Comparison of ENCODE assay signal across 26 mouse cellular contexts in the genomic region with DNA sequence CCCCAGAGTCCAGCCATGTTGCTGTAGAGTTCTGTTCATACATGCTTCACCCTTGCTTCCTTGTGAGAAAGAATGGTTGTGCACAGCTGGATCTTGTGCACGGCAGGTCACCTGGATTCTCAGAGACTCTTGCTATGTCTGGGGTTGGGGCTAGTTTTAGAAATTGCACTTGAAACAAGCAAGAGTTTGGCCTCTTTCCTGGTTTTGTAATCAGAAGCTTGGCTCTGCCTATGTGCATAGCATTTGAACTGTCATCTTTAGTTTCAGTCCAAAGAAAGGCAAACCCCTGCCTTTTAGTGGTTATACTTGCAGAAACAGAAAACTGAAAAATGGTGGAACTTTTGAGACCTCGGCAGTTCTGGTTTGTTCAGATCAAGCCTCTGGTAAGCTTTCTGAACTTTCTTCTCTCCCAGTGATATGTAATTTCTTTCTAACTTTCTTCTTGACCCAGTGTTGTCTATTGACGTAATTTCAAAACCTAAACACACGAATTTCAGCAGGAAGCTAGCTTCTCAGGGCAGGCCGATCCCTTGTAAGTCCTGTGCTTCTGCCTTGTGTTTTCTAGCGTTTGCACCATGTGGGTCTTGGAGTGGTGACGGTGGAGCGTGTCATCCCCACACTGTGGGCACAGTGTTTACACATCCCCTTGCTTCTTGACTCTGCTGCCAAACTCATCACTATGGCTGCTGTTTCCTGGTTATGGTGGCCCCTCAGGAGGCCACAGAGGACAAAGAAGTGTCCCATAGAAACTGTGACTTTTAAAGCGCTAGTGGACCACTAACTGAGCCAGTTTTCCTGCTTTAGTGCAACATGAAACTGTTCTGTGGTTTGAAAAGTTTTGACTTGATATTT. TPM values are rescaled to one million over a fixed set of nuclear protein-coding genes. Genes with fewer than 3 reads are reported as not detected.
DNase-seq lines count a peak whose midpoint lies in the region; ATAC-seq and TF ChIP-seq lines count a peak whose summit lies in the region.
"Had no signal": no experiment of that assay in that cellular context is flagged by ENCODE, and none has a peak within 500 bp of the region (broad histone marks: within the 10 kb centered on the region; RNA-seq: fewer than 3 reads in every experiment).

No protein-coding gene starts in this region.

- in situ Hi-C loops in CH12.LX (cut with MboI; ENCODE audit: low pct_ligation_motif_present, low pct_unique_long_range_greater_than_20kb, low sequenced_read_pairs): no loop called here

- dilution Hi-C loops in CH12.LX (cut with MboI; ENCODE audit: extremely low pct_ligation_motif_present, extremely low pct_unique_long_range_greater_than_20kb, low sequenced_read_pairs): no loop called here

- intact Hi-C loops in gastrocnemius, adult 2 months (cut with DNase I): no loop called here

- TF ChIP-seq CTCF in gastrocnemius, adult 2 months (IDR thresholded peaks at IDR 0.05): no peak
- no peak for TF ChIP-seq CTCF in lung, embryonic 14.5 days (IDR thresholded peaks at IDR 0.05; ENCODE audit: low read depth)
- no peak for TF ChIP-seq CTCF in CH12.LX (conservative IDR thresholded peaks at IDR 0.05 in 1 of 2, IDR thresholded peaks at IDR 0.05 in 1 of 2; ENCODE audit: low read depth in 2 of 2, low read length in 2 of 2)

- no peak overlapping the region for H3K27ac ChIP-seq in gastrocnemius, adult 2 months
- no peak overlapping the region for H3K27ac ChIP-seq in lung, embryonic 14.5 days (ENCODE audit: low read depth)
- peak overlapping the region; percentile 97 for H3K27ac ChIP-seq in CH12.LX (ENCODE audit: insufficient read depth, low read depth)
- H3K27ac ChIP-seq in embryonic facial prominence, embryonic 14.5 days (replicated peaks; ENCODE audit: low read depth, low read length): peak overlapping the region; percentile 74
- H3K27ac ChIP-seq: forebrain, embryonic 15.5 days; heart, embryonic 15.5 days; limb, embryonic 15.5 days; midbrain, embryonic 13.5 days; neural tube, embryonic 13.5 days had no signal

- TF ChIP-seq POLR2A in CH12.LX (IDR thresholded peaks at IDR 0.05; ENCODE audit: low read depth, low read length): no peak

- H3K79me2 ChIP-seq in CH12.LX (replicated peaks; ENCODE audit: control insufficient read depth, extremely low read depth, insufficient read depth, poor library complexity, severe bottlenecking): no peaks in the 10 kb centered on the region

- no peak overlapping the region for H3K4me3 ChIP-seq in gastrocnemius, adult 2 months
- no peak overlapping the region for H3K4me3 ChIP-seq in lung, embryonic 14.5 days (ENCODE audit: low read depth, low read length)
- peak overlapping the region in 1 of 3 experiments; percentile 24 for H3K4me3 ChIP-seq in CH12.LX (replicated peaks in 1 of 3; ENCODE audit: low read depth in 2 of 3, low read length in 2 of 3, poor library complexity in 1 of 3)
- no peak overlapping the region for H3K4me3 ChIP-seq in embryonic facial prominence, embryonic 14.5 days (ENCODE audit: low read depth, low read length)
- H3K4me3 ChIP-seq: forebrain, embryonic 15.5 days; heart, embryonic 15.5 days; limb, embryonic 15.5 days; midbrain, embryonic 13.5 days; myocyte; neural tube, embryonic 13.5 days had no signal

- peak; percentile 53 for TF ChIP-seq EP300 in CH12.LX (IDR thresholded peaks at IDR 0.05; ENCODE audit: low read length)

- 65% methylated on average over 9 of the region's 9 CpGs for WGBS in lung, embryonic 14.5 days
- 70% methylated on average over 9 of the region's 9 CpGs for WGBS in embryonic facial prominence, embryonic 14.5 days

- ATAC-seq in lung, embryonic 14.5 days (ENCODE audit: insufficient read depth): no peak
- no peak for ATAC-seq in embryonic facial prominence, embryonic 14.5 days (ENCODE audit: low read depth)
- ATAC-seq: forebrain, embryonic 15.5 days; inflammation-experienced regulatory T-cells, adult 6 months; midbrain, embryonic 13.5 days had no signal

- no peaks in the 10 kb centered on the region for H3K27me3 ChIP-seq in lung, embryonic 14.5 days (ENCODE audit: insufficient read depth, low read length)
- no peaks in the 10 kb centered on the region for H3K27me3 ChIP-seq in CH12.LX (replicated peaks)
- H3K27me3 ChIP-seq in embryonic facial prominence, embryonic 14.5 days (replicated peaks; ENCODE audit: control insufficient read depth, insufficient read depth, low read length): no peaks in the 10 kb centered on the region
- H3K27me3 ChIP-seq: forebrain, embryonic 15.5 days; heart, embryonic 15.5 days; limb, embryonic 15.5 days; midbrain, embryonic 13.5 days; neural tube, embryonic 13.5 days had no signal

- H3K36me3 ChIP-seq in lung, embryonic 14.5 days (ENCODE audit: insufficient read depth): no peaks in the 10 kb centered on the region
- H3K36me3 ChIP-seq in CH12.LX (replicated peaks in 1 of 2; ENCODE audit: control insufficient read depth in 1 of 2, insufficient read depth in 1 of 2, low read length in 1 of 2): peaks cover 4 to 15% of the 10 kb centered on the region in 2 experiments
- H3K36me3 ChIP-seq in embryonic facial prominence, embryonic 14.5 days (ENCODE audit: control insufficient read depth, insufficient read depth, low read length): peaks cover 6% of the 10 kb centered on the region; the same call in 1 of the 2 replicates
- H3K36me3 ChIP-seq: forebrain, embryonic 15.5 days; heart, embryonic 15.5 days; limb, embryonic 15.5 days; midbrain, embryonic 13.5 days; neural tube, embryonic 13.5 days had no signal

- TF ChIP-seq RAD21 in CH12.LX (IDR thresholded peaks at IDR 0.05; ENCODE audit: low read depth, low read length): no peak; the same call in 1 of the 2 replicates

- no peak overlapping the region for H3K4me2 ChIP-seq in lung, embryonic 14.5 days
- peak overlapping the region; percentile 24 for H3K4me2 ChIP-seq in CH12.LX (ENCODE audit: insufficient read depth, low read depth, poor library complexity, severe bottlenecking)
- H3K4me2 ChIP-seq in embryonic facial prominence, embryonic 14.5 days (ENCODE audit: low read depth, low read length): no peak overlapping the region
- H3K4me2 ChIP-seq: forebrain, embryonic 15.5 days; heart, embryonic 15.5 days; limb, embryonic 15.5 days; midbrain, embryonic 13.5 days; neural tube, embryonic 13.5 days had no signal

- DNase-seq in gastrocnemius, adult 2 months: peak; percentile 12
- no peak for DNase-seq in gastrocnemius, adult 18-20 months (ENCODE audit: low spot score)
- peak; percentile 12 for DNase-seq in lung, embryonic 14.5 days
- no peak for DNase-seq in lung, postnatal 10 days
- no peak for DNase-seq in CH12.LX (ENCODE audit: extremely low read depth)
- DNase-seq in embryonic facial prominence, embryonic 14.5 days (ENCODE audit: low spot score): peak; percentile 75
- DNase-seq in urinary bladder, adult 2 months (ENCODE audit: low spot score): no peak
- DNase-seq in thymus, postnatal 36 days: no peak
- DNase-seq: adrenal gland, postnatal 14 days; cerebellum, adult 9-11 months; heart, postnatal 36 days; kidney, adult 18-20 months; kidney, postnatal 4 days; lung, postnatal 14 days; retina, postnatal 1 day; right cerebral cortex, postnatal 25 days; thymus, postnatal 4 days had no signal

- H3K4me1 ChIP-seq in lung, embryonic 14.5 days (ENCODE audit: insufficient read depth): no peaks in the 10 kb centered on the region
- peaks cover 49 to 98% of the 10 kb centered on the region in 2 experiments for H3K4me1 ChIP-seq in CH12.LX (ENCODE audit: control insufficient read depth in 1 of 2, insufficient read depth in 2 of 2)
- peaks cover 5% of the 10 kb centered on the region for H3K4me1 ChIP-seq in embryonic facial prominence, embryonic 14.5 days (ENCODE audit: control insufficient read depth, insufficient read depth, low read length)
- H3K4me1 ChIP-seq: forebrain, embryonic 15.5 days; midbrain, embryonic 13.5 days; neural tube, embryonic 13.5 days had no signal

- no peak overlapping the region for H3K9ac ChIP-seq in lung, embryonic 14.5 days
- H3K9ac ChIP-seq in CH12.LX (ENCODE audit: insufficient read depth, low read depth): peak overlapping the region; percentile 41
- no peak overlapping the region for H3K9ac ChIP-seq in embryonic facial prominence, embryonic 14.5 days (ENCODE audit: low read depth, low read length)
- H3K9ac ChIP-seq: forebrain, embryonic 15.5 days; heart, embryonic 15.5 days; limb, embryonic 15.5 days; midbrain, embryonic 13.5 days; neural tube, embryonic 13.5 days had no signal

- H3K9me3 ChIP-seq in lung, embryonic 14.5 days (ENCODE audit: low read depth, low read length): no peaks in the 10 kb centered on the region
- H3K9me3 ChIP-seq in CH12.LX (replicated peaks; ENCODE audit: low read length): no peaks in the 10 kb centered on the region
- H3K9me3 ChIP-seq in embryonic facial prominence, embryonic 14.5 days (ENCODE audit: control insufficient read depth, low read length): no peaks in the 10 kb centered on the region
- H3K9me3 ChIP-seq: forebrain, embryonic 15.5 days; heart, embryonic 15.5 days; limb, embryonic 15.5 days; midbrain, embryonic 13.5 days; neural tube, embryonic 13.5 days had no signal

TF ChIP-seq in CH12.LX, 34 proteins besides CTCF, POLR2A, EP300 and RAD21 (continues in another document):
- TF ChIP-seq CHD2 (IDR thresholded peaks at IDR 0.05; ENCODE audit: low read length) (no peak), CHD1 (IDR thresholded peaks at IDR 0.05; ENCODE audit: low read depth, low read length) (peak; percentile 75; the same call in 1 of the 2 replicates), MAX (IDR thresholded peaks at IDR 0.05; ENCODE audit: low read length) (0 out of 2 replicates have a peak, but pooled peaks have one; percentile 49), JUN (IDR thresholded peaks at IDR 0.05; ENCODE audit: insufficient read depth, low read depth, low read length) (peak; percentile 33; the same call in 1 of the 2 replicates)

RNA-seq across cellular contexts. Expression of a gene that starts 31.9 kb away (rescaled TPM):
- 10 to 100 TPM; 36.2 to 59.5 TPM for total RNA-seq in gastrocnemius, adult 2 months (2021)
- total RNA-seq in gastrocnemius, adult 18-20 months (2021): 10 to 100 TPM; 46.9 to 47.9 TPM
- 27.1 and 30.7 TPM in 2 replicates for polyA plus RNA-seq in lung, embryonic 14.5 days (2014; fragmentation: Nextera tagmentation; extraction: Ambion mirVana)
- total RNA-seq in CH12.LX (2012; rRNA removed) (22.5 and 25.5 TPM in 2 replicates), CH12.LX (2014; rRNA removed) (28.7 and 29.8 TPM in 2 replicates)
- polyA plus RNA-seq in CH12.LX (2012; ENCODE audit: insufficient read length, low read depth): 18.0 and 18.5 TPM in 2 replicates
- polyA plus RNA-seq in embryonic facial prominence, embryonic 14.5 days (2014; fragmentation: Nextera tagmentation; extraction: Ambion mirVana): 35.8 and 36.0 TPM in 2 replicates
- polyA plus RNA-seq in urinary bladder, adult 2 months (2012; rRNA removed): 32.9 and 37.0 TPM in 2 replicates

RNA-seq across cellular contexts. Expression of a gene that starts 57.4 kb away (rescaled TPM):
- 1 to 10 TPM in 1 of 2 experiments, under 1 TPM in 1; 0.64 to 2.5 TPM for total RNA-seq in gastrocnemius, adult 2 months (2021)
- 1 to 10 TPM in 1 of 2 experiments, under 1 TPM in 1; 0.52 to 1.6 TPM for total RNA-seq in gastrocnemius, adult 18-20 months (2021)
- 0.09 and 0.12 TPM in 2 replicates for polyA plus RNA-seq in lung, embryonic 14.5 days (2014; fragmentation: Nextera tagmentation; extraction: Ambion mirVana)
- total RNA-seq in CH12.LX (2012; rRNA removed): 115 and 138 TPM in 2 replicates
- total RNA-seq in CH12.LX (2014; rRNA removed): 122 and 142 TPM in 2 replicates
- 74.5 and 81.7 TPM in 2 replicates for polyA plus RNA-seq in CH12.LX (2012; ENCODE audit: insufficient read length, low read depth)
- 0.20 and 0.33 TPM in 2 replicates for polyA plus RNA-seq in embryonic facial prominence, embryonic 14.5 days (2014; fragmentation: Nextera tagmentation; extraction: Ambion mirVana)
- polyA plus RNA-seq in urinary bladder, adult 2 months (2012; rRNA removed): 2.3 TPM in 2 replicates
- polyA plus RNA-seq: C2C12; embryonic facial prominence, embryonic 11.5 days had no signal

Comparison
In these comparisons a context has a peak if more than half of its experiments do, and no peak if none do; other contexts are left out.
1. DNase-seq: peak in gastrocnemius, adult 2 months (single experiment), lung, embryonic 14.5 days (single experiment) and embryonic facial prominence, embryonic 14.5 days (single experiment); none in gastrocnemius, adult 18-20 months (single experiment), lung, postnatal 10 days (single experiment), CH12.LX (single experiment), urinary bladder, adult 2 months (single experiment) and thymus, postnatal 36 days (0 of 2).
2. H3K27ac ChIP-seq: peak in CH12.LX (single experiment) and embryonic facial prominence, embryonic 14.5 days (single experiment); none in gastrocnemius, adult 2 months (single experiment) and lung, embryonic 14.5 days (single experiment).
3. RNA of a gene that starts 57.4 kb away (polyA plus RNA-seq): 74.5 to 81.7 TPM in CH12.LX; 2.3 TPM in urinary bladder, adult 2 months, 0.20 to 0.33 TPM in embryonic facial prominence, embryonic 14.5 days and 0.09 to 0.12 TPM in lung, embryonic 14.5 days; every median in the first group is over 10 times any median in the second.